Mouse (Mus musculus) small intestine, adult 2 months (tissue): ENCODE measurements around the gene Gm17651. TPM values are rescaled to one million over a fixed set of nuclear protein-coding genes. Genes with fewer than 3 reads are reported as not detected.

Source experiments
- H3K27ac ChIP-seq: fragments of 200-500 bp; 2 replicates; pipeline ENCODE4 v1.5.1; 2012; ENCODE audit warnings: low read depth, low read length, control low read depth, inconsistent platforms; ENCODE audit not compliant: insufficient read depth
- H3K27me3 ChIP-seq: fragments of 200-500 bp; 2 replicates; pipeline ENCODE4 v1.6.1; 2012; ENCODE audit warnings: mild to moderate bottlenecking, moderate library complexity, low read length, inconsistent platforms; ENCODE audit not compliant: control insufficient read depth, insufficient read depth
- H3K36me3 ChIP-seq: fragments of 200-500 bp; 2 replicates; pipeline ENCODE4 v1.6.1; 2012; ENCODE audit warnings: mild to moderate bottlenecking, low read length, control low read depth, inconsistent platforms; ENCODE audit not compliant: control insufficient read depth, insufficient read depth
- H3K4me1 ChIP-seq: fragments of 200-500 bp; 2 replicates; pipeline ENCODE4 v1.6.1; 2012; ENCODE audit warnings: low read length, inconsistent platforms, mixed read lengths; ENCODE audit not compliant: control insufficient read depth, insufficient read depth, insufficient read length
- H3K4me3 ChIP-seq: fragments of 200-500 bp; 2 replicates; pipeline ENCODE4 v1.5.1; 2012; ENCODE audit warnings: low read depth, mild to moderate bottlenecking, control low read depth, inconsistent platforms, low read length, moderate library complexity
- CTCF ChIP-seq: fragments of 200-500 bp; IDR thresholded peaks from 2 replicates; pipeline ENCODE4 v1.5.1; 2012; ENCODE audit warnings: low read depth, mild to moderate bottlenecking, control low read depth, inconsistent platforms, low read length, moderate library complexity, mixed read lengths; ENCODE audit not compliant: insufficient replicate concordance, insufficient read length; ENCODE audit errors: extremely low read depth
- POLR2A ChIP-seq: fragments of 200-500 bp; IDR thresholded peaks from 2 replicates; pipeline ENCODE4 v1.6.1; 2012; ENCODE audit warnings: low read depth, mild to moderate bottlenecking, control low read depth, inconsistent platforms, low read length, moderate library complexity
- WGBS: fragments of 180-500 bp; shearing (Covaris S2); methylation state at CpG from one replicate; pipeline ENCODE4 v1.1.7; 2018; 5-methylcytosine and 5-hydroxymethylcytosine counted together
- polyA plus RNA-seq: library from polyadenylated mRNA; depleted of rRNA; stranded (reverse); fragments of >200 nt; gene quantifications from 2 replicates; pipeline ENCODE4 v1.2.3, GENCODE M21; 2012

Gene Gm17651
- polyA plus RNA-seq, 1 experiment: not detected

DNA sequence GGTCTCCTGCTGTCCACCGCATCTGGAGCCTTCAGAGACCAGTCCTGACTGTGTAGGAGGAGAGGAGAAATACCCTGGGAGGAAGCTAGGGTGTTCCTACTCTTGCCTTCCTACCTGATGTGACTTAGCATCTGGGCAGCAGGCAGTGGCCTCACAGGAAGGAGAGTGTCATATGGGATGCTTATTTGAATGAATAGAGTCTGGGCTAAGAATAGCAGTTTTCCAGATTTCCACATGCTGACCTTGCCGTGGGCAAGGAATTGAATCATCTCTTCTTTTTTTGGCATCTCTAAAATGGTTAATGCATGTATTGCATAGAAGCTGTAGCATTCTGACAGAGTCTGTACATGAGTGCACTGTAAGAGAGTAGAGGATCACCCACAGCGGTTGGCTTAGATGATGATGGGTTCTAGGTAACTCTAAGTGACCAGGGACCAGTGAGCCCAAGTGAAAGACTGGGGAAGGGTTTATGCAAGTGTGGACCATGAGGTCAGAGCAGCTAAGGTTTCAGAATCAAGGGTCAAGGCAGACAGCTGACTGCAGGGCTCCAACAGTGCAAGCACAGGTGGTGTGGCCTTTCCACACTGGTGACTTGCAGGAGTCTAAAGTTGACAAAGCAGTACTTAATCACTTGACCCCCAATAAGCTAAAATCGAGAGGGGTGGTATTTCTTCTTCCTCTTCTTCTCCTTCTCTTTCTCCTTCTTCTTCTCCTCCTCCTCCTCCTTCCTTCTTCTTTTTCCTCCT lies 12.1 kb upstream of the Gm17651 start:
- Histone ChIP-seq H3K36me3 (no peaks in the 10 kb centered on the region), H3K4me1 (peaks cover 4% of the 10 kb centered on the region; the same call in 1 of the 2 replicates), H3K4me3 (no peak overlapping the region), H3K27ac (no peak overlapping the region), H3K27me3 (no peaks in the 10 kb centered on the region)
- WGBS: 78% methylated on average over 4 of the region's 4 CpGs
- no peak for TF ChIP-seq POLR2A
- TF ChIP-seq CTCF: no peak

- Histone ChIP-seq H3K4me1 (peaks cover 5% of the 10 kb centered on the region; the same call in 1 of the 2 replicates), H3K27me3 (no peaks in the 10 kb centered on the region), H3K4me3 (no peak overlapping the region), H3K36me3 (no peaks in the 10 kb centered on the region), H3K27ac (no peak overlapping the region)
- 22% methylated on average over 16 of the region's 16 CpGs for WGBS
- TF ChIP-seq CTCF (no peak), POLR2A (no peak)
Observed at GRCm38 (mm10) chr3:97683560-97684195, 9.2 kb upstream of the Gm17651 start.

GRCm38 (mm10) chr3:97682576-97682975 lies 8.1 kb upstream of the Gm17651 start:
- no peak for TF ChIP-seq POLR2A
- no peak for TF ChIP-seq CTCF
- no peaks in the 10 kb centered on the region for H3K27me3 ChIP-seq
- H3K4me3 ChIP-seq: no peak overlapping the region
- H3K27ac ChIP-seq: no peak overlapping the region
- 52% methylated on average over 5 of the region's 5 CpGs for WGBS
- peaks cover 5% of the 10 kb centered on the region; the same call in 1 of the 2 replicates for H3K4me1 ChIP-seq
- no peaks in the 10 kb centered on the region for H3K36me3 ChIP-seq

- H3K36me3 ChIP-seq: no peaks in the 10 kb centered on the region
- H3K4me3 ChIP-seq: peak overlapping the region; percentile 68
- H3K4me1 ChIP-seq: peaks cover 5% of the 10 kb centered on the region; the same call in 1 of the 2 replicates
- H3K27ac ChIP-seq: no peak overlapping the region
- 15% methylated on average over 11 of the region's 11 CpGs for WGBS
- no peaks in the 10 kb centered on the region for H3K27me3 ChIP-seq
- TF ChIP-seq CTCF (no peak), POLR2A (no peak)
Observed at GRCm38 (mm10) chr3:97682159-97682502, 7.6 kb upstream of the Gm17651 start.

DNA sequence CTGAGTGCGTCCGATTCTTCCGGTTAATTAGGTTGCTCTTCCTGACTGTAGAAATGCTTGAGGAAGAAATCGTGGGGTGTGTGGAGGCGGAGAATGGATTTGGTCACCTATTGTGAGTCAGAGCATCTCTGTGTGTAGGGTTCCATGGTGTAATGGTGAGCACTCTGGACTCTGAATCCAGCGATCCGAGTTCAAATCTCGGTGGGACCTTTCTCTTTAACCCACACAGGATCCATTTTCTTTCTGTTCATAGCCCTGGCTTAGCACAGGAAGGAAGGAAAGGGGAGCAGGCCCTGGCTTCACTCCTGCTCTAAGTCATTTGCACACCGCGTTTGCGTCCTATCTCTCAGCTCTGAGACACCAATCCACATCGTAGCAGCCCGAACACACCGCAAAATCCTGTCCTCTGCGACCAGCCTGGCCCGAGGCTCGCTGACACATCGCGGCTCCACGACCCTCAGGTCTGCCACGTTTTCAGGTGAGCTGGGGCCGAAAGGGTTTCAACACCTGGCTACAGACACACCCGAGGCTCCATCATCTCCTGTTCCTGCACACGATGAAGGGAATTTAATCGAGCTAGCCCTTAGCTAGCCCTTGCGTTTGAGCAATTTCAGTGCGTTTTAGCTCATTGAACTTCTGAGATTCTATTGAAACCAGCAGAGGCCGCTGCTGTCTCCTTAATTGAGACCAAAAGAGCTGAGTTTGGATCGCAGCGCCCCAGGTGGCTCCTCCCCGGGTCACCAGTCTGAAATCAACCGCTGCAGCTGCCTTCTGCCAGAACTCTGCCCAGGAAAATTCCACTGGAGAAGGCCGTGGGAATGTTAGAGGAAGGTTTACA lies 7.0 kb upstream of the Gm17651 start:
- TF ChIP-seq POLR2A (no peak), CTCF (peak; percentile 78; the same call in 1 of the 2 replicates)
- H3K27me3 ChIP-seq: no peaks in the 10 kb centered on the region
- H3K4me3 ChIP-seq: peak overlapping the region; percentile 68
- H3K27ac ChIP-seq: 0 out of 2 replicates have a peak overlapping the region, but pooled peaks have one; percentile 19
- peaks cover 5% of the 10 kb centered on the region; the same call in 1 of the 2 replicates for H3K4me1 ChIP-seq
- H3K36me3 ChIP-seq: no peaks in the 10 kb centered on the region
- 3% methylated on average over 33 of the region's 33 CpGs for WGBS

DNA sequence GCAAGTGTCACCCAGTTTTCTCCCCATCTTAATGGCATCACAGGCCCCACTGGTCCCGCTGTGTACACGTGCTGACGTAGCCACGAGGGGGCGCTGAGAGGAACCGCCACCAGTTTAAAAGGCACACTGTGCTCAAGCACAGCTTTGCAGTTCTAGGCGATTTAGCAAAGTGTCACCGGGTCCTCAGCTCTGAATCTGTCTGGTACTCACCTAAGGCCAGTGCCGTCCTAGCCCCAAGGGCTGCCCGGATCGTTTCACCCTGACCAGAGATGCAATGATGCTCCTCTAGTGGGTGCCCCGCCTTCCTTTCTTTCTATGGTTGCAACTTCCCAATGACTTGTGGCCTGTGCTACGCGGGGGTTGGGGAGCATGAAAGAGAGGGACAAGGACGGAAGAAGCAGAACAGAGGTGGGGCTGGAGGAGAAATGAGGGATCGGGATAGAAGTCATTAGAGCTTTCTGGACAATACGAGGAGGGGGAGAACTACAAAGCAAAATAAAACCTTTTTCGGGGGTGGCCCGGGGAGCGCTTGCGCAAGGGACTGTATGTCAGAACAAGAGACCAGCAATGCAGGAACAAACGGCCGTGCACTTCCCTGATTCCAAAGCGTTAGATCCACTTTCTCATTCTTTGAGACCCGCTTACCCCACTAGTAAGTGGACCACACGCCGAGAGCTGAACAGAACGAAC lies 6.3 kb upstream of the Gm17651 start:
- peaks cover 5% of the 10 kb centered on the region; the same call in 1 of the 2 replicates for H3K4me1 ChIP-seq
- TF ChIP-seq CTCF: peak; percentile 85; the same call in 1 of the 2 replicates
- TF ChIP-seq POLR2A: no peak
- H3K27ac ChIP-seq: 0 out of 2 replicates have a peak overlapping the region, but pooled peaks have one; percentile 10
- H3K36me3 ChIP-seq: no peaks in the 10 kb centered on the region
- no peaks in the 10 kb centered on the region for H3K27me3 ChIP-seq
- H3K4me3 ChIP-seq: peak overlapping the region; percentile 68
- 5% methylated on average over 28 of the region's 28 CpGs for WGBS
